Mouse (Mus musculus): ENCODE measurements at regions not wholly inside any gene's neighbourhood (a gene's known extent, or its start where the extent isn't known, plus 50 kb on each side); places are given as distances from the start of the nearest gene placed in this dataset.

DNA sequence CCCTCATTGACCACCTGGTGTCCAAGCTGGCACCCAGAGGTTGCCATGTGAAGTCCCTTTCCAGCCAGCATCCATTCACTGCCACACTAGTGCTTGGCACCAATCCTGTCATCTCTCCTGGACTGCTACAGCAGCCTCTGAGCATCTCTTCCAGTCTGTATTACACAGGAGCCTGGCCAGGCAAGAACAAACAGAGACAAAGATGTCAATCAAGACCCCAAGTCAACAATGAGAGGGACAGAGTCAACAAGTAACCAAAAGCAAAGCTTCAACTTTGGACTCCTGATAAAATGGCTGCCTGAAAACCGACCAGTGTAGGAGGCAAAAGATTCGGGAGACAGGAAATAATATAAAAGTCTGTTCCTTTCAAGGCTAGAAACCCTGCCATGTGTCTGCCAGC, 227.3 kb upstream of the Prox1 start:
- DNase-seq = no peak

DNA sequence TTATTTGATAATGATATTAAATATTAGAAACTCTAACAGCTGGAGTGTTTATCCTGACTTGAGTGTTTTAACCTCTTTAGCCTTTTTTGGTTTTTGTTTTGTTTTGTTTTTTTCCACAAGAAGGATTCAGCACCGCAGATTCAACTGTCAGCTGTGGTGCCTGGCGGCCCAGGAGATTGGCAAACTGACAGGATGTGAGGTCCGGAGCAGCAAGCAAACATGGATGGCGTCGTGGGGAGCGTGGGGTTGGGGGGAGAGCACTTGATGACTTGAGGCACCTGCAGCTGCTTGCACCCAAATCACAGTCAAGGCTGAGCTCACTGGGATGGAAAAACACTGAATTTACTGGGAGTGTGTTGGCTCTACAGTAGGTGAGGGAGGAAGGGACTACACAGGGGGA, 222.5 kb upstream of the Prox1 start:
- DNase-seq = peak; percentile 17

GRCm38 (mm10) chr1:190388853-190389252, 218.3 kb upstream of the Prox1 start:
- DNase-seq = no peak

- no peak for DNase-seq
Observed at GRCm38 (mm10) chr1:190384555-190384954, 214.0 kb upstream of the Prox1 start.

DNA sequence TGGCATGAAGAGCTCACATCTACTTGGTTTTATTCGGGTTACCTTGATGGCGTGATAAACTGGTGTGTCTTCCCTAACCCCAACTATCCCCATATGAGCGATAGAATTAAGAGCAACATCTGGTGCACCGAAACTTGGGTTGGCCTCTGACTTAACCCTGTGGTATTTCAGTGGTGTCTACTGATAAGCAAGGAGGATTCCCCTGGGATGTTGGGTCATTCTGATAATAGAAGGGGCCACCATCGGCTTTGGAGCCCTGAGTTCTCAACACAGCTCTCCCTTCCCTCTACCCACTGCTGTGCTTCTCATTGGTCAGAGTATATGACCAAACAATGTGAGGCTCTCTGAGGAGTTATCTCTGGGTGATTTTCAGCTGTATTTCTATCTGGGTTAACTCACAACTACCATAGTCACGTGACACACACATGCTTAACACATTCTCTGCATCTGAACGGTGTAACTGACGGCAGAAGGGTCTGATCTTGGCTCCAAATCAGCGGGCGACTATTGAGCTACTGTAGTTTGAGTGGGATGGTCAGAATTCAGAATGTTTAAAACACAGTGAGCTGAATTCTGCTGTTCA, 212.8 kb upstream of the Prox1 start:
- no peak for DNase-seq

DNA sequence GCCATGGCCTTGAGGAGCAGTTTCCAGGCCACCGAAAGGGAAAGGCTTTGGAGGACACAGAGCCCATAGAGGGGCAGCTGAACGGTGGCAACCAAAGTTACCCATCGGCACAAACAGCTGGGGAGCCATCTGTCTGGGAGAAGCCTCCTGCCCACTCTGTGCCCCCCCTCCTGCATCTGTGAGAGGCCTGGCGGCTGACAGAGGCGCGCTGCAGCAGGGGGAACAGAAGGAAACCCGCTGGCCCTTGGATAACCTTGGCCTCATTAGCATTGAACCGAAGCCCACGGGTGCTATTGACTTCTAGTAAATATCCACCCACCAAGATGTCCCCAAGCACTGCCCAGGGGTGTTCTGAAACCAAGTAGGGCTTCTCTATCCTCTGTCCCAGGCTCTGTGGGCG, 209.6 kb upstream of the Prox1 start:
- no peak for DNase-seq

DNA sequence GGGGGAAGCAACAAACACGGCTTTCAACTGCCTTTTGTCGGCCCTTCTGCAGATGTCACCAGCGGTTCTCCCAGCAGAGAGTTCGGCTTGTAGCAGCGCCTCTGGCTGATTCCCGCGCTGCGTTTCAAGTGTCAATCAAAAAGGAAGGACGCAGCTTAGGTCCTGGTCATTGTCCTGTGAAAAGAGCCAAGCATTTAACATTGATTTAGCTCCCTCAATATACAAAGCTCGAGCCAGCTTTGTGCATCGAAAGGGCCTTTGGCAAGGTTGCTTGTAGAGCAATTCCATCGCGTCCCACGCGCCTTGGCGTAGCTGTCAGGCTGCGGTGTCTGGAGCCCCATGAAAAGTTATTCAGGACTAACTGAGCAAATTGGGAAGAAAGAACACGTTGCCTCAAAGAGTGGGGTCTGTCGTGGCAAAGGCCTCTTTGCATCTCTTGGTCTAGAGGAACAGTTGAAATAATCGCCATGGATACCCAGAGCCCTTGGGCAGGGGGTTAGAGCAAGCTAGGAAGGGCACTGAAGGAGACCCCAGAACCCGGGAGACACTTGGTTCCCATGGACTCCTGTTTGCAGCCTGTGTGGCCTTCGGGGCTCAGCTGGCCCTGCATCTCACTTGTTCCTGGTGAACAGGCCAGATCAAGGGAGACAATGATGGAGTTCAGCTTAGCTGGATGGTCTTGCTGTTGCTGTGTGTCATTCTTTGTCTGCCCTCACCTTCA, 204.8 kb upstream of the Prox1 start:
- no peak for DNase-seq

- DNase-seq = peak; percentile 14
Observed at GRCm38 (mm10) chr1:190374270-190374669, 203.8 kb upstream of the Prox1 start.

DNA sequence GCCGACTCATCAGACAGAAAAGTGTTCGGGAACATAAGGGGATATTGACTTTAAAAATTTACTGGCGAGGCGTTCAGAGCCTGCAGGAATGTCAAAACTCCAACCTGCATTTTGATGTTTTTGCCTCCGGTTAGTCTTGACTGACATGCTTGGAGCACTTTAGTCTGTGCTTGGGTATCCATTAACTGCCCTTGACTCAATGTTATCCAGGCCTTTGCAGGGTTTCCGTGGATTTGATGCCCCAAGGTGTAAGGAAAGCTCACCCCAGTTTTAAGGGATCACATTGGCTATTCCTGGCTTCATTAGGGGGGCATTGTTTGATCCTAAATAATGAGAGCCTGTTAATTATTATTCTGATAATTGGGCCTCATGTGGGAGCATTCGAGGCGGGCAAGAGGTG, 196.1 kb upstream of the Prox1 start:
- no peak for DNase-seq

DNA sequence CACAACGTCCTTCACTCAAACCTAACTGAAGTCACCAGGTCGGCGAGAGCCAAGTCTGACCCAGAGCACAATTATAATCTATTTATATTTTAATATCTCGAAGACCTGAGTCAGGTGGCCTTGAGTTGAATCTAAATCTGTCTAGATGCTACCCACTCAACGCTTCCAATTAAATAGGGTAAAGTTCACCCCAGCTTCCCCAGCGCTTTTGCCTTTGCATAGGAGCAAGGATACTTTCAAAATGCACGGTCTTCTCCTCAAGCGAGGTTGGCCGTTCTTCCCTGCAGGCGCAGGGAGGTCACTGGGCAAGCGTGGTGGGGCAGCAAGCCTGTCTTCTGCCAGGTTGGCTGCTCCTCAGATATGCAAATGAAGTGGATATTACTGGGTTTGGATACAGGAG, 194.6 kb upstream of the Prox1 start:
- no peak for DNase-seq

GRCm38 (mm10) chr1:190360661-190361060, 190.1 kb upstream of the Prox1 start:
- DNase-seq = no peak

GRCm38 (mm10) chr1:190357779-190358178, 187.3 kb upstream of the Prox1 start:
- no peak for DNase-seq

DNA sequence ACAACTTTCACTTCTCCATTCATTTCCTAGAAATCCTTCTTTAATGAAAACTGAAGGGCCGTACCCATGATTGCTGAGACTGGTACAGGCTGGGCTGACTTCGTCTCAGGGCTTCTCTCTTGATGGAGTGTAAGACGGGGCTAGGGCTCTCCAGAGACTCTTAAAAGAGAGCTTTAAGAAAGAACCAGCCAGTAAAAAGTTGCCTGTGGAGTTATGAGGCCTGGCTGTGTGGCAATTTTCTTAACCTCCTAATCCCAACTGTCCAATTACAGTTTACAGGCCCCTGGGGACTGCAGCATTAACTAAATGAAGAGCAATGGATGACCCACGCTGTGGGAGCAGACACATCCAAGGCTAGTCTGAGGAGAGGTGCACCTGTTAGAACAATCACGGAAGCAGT, 177.1 kb upstream of the Prox1 start:
- no peak for DNase-seq

DNA sequence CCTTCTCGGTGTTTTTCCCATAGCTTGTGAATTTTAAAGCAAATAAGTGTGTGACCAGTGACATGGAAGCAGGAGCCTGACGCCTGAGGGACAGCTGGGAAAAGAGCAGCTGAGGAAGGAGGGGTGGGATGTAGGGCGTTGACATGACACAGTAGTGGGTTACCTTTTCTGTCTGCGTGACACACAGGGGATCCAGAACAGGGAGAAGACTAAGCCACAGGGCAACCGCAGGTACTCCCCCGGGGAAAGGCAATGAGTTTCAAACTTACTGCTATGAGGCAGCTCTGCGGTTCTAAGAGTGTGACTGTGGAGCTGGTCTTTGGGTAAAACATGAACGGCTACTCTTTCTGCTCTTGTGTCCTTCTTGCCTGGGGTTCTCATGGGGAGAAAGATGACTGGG, 170.2 kb upstream of the Prox1 start:
- DNase-seq = no peak

DNA sequence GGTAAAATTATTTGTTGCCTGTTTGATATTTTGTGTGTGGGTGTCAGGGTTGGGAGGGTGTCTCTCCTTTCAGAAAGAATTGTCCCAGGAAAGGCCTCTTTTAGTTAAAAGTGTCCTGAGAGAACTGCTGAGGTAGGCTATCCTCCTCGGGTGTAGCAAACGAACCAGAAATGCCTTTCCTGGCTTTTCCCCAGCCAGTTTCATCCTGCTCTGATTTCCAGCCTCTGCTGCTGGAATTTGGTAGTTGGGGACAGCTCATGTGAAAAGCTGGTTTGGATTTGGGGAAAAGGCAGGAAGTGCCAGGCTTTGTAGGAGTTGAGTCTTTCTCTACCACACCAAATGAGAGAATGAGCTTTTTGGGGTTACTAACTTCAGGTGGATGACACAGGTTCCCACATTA, 164.0 kb upstream of the Prox1 start:
- DNase-seq = no peak

- no peak for DNase-seq
Observed at GRCm38 (mm10) chr1:190334053-190334452, 163.5 kb upstream of the Prox1 start.

GRCm38 (mm10) chr1:190332001-190332400, 161.5 kb upstream of the Prox1 start:
- no peak for DNase-seq

DNA sequence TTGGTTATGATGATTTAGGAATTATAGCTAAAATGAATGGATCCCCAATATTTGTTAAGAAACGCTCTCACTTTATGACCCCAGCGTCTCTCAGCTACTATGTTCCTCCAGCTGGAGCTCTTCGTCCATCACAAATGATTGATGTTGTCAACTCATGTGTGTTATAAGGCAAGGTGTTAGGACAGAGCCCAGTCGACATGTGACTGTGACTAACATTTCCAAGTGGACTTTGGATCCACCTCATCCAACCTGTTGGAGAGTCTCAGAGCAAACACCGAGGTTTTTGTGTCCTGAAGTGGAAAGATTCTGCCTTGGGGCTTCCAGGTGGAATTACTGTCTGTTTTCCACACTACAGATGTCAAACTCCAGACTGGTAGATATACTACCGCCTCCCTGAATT, 154.0 kb upstream of the Prox1 start:
- DNase-seq = no peak

GRCm38 (mm10) chr1:190323671-190324070, 153.2 kb upstream of the Prox1 start:
- no peak for DNase-seq

- DNase-seq = no peak
Observed at GRCm38 (mm10) chr1:190316175-190316574, 145.7 kb upstream of the Prox1 start.

DNA sequence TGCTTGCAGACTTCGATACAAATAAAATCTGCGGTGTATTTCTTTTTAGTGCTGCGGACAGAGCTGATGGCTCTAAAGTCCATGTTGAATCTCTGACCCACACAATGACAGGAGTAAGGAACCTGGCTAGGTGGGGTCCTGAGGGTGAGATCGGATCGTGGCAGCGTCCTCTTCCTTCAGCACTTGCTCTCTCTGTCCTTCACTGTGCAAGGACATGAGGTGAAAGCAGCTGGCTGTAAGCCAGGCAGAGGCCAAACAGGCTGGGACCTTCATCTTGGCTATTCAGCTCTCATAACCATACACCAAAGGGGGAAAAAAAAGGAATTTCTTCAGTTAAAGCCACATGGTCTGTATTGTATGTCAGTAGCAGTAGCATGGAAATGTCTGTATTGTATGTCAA, 139.3 kb upstream of the Prox1 start:
- DNase-seq = no peak

GRCm38 (mm10) chr1:190307751-190308150, 137.2 kb upstream of the Prox1 start:
- no peak for DNase-seq

GRCm38 (mm10) chr1:190297666-190298327, 127.3 kb upstream of the Prox1 start:
- DNase-seq = no peak

DNA sequence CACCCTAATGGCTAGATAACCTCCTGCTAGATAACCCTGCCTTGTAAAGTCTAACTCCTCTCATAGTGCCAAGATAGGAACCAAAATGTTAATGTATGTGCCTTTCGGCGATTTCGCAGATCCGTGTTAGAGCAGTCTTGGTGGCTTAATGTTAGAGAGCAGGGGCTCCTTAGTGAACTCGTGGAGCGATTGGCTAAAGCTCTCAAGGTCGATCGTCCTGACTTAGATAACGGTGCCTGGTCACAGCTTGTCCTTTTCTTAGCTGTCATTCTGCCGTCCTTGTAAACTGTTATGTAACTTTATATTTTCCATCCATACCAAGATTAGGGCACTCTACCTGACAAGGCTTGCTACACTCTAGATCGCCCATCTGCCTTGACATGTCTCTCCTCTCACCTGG, 119.5 kb upstream of the Prox1 start:
- DNase-seq = no peak
